Mouse (Mus musculus) erythroid progenitor cell, adult 5-6 weeks (primary cell): Measurements from ENCODE around the gene Nefh. TPM values are rescaled to one million over a fixed set of nuclear protein-coding genes. Genes with fewer than 3 reads are reported as not detected.

Experiments
- ATAC-seq: replicated peaks from 2 replicates; pipeline ENCODE4 v1.8.0; 2016; ENCODE audit warnings: moderate number of reproducible peaks, mild to moderate bottlenecking, moderate TSS enrichment, inconsistent platforms; ENCODE audit not compliant: poor library complexity, low FRiP score, severe bottlenecking
- total RNA-seq, 2 experiments: library from RNA; stranded (forward) in 1 of 2; stranded (reverse) in 1 of 2; fragments of 150-400 nt in 1 of 2; fragments of 186-747, 209-891 nt in 1 of 2; gene quantifications; 2 replicates each; pipeline versions ENCODE4 v1.2.3 to v1.2.4; 2015 to 2017; ENCODE audit warnings: low replicate concordance in 2 of 2

Gene Nefh
- total RNA-seq, 2 experiments from 2014 or later: 0.98 TPM; not detected in 1

- no peak for ATAC-seq
Observed at GRCm38 (mm10) chr11:4963099-4963808, 15.4 kb upstream of the Nefh start.

GRCm38 (mm10) chr11:4953918-4954317 lies 6.1 kb upstream of the Nefh start:
- no peak for ATAC-seq

GRCm38 (mm10) chr11:4953401-4953800 lies 5.5 kb upstream of the Nefh start:
- ATAC-seq: no peak

GRCm38 (mm10) chr11:4949256-4950044 lies 1.6 kb upstream of the Nefh start:
- no peak for ATAC-seq

- ATAC-seq: no peak
Observed at GRCm38 (mm10) chr11:4948792-4949191, 928 bp upstream of the Nefh start.

GRCm38 (mm10) chr11:4946947-4947812 lies 684 bp downstream of the Nefh start:
- no peak for ATAC-seq

- no peak for ATAC-seq
Observed at GRCm38 (mm10) chr11:4946530-4946929, 1.3 kb downstream of the Nefh start.

GRCm38 (mm10) chr11:4936243-4936642 lies 11.6 kb downstream of the Nefh start:
- ATAC-seq: no peak

GRCm38 (mm10) chr11:4931009-4931601 lies 16.8 kb downstream of the Nefh start:
- ATAC-seq: no peak

GRCm38 (mm10) chr11:4927224-4927623 lies 20.6 kb downstream of the Nefh start:
- ATAC-seq: no peak

GRCm38 (mm10) chr11:4921751-4922150 lies 26.1 kb downstream of the Nefh start:
- ATAC-seq: no peak

GRCm38 (mm10) chr11:4921281-4921680 lies 26.6 kb downstream of the Nefh start:
- ATAC-seq: no peak

GRCm38 (mm10) chr11:4916068-4916467 lies 31.8 kb downstream of the Nefh start:
- ATAC-seq: peak; percentile 79

GRCm38 (mm10) chr11:4906231-4906630 lies 41.6 kb downstream of the Nefh start:
- no peak for ATAC-seq

GRCm38 (mm10) chr11:4901956-4902355 lies 45.9 kb downstream of the Nefh start:
- no peak for ATAC-seq

GRCm38 (mm10) chr11:4900437-4900836 lies 47.4 kb downstream of the Nefh start:
- no peak for ATAC-seq

GRCm38 (mm10) chr11:4894848-4895816 lies 52.7 kb downstream of the Nefh start, which contains the start of gene Thoc5:
TSS of gene Thoc5 (plus strand) at chr11:4895320.
- peak; percentile 97 for ATAC-seq
